Mouse (Mus musculus): ENCODE results near the gene Eng. TPM values are rescaled to one million over a fixed set of nuclear protein-coding genes. Genes with fewer than 3 reads are reported as not detected.

Eng gene
- 45.4 and 46.2 TPM in 2 replicates for polyA plus RNA-seq (2012; ENCODE audit: insufficient read depth, insufficient read length, missing spikeins)

- H3K4me1 ChIP-seq (ENCODE audit: control insufficient read depth, insufficient read depth, low read length) = peaks cover 12% of the 10 kb centered on the region
- peak within 1 kb of the TSS; percentile 68 for H3K4me3 ChIP-seq (ENCODE audit: insufficient read depth, low read length)
- TF ChIP-seq POLR2A (IDR thresholded peaks at IDR 0.05; ENCODE audit: borderline replicate concordance, low read depth, low read length) (no peak), CTCF (IDR thresholded peaks at IDR 0.05; ENCODE audit: low read depth, low read length) (no peak)
- H3K27ac ChIP-seq (ENCODE audit: insufficient read depth, low read depth, low read length) = peak within 1 kb of the TSS; percentile 59
Measured at GRCm38 (mm10) chr2:32646379-32647056, at the start of gene Eng. Eng (plus strand) TSS chr2:32646595.

- TF ChIP-seq POLR2A (IDR thresholded peaks at IDR 0.05; ENCODE audit: borderline replicate concordance, low read depth, low read length) (no peak), CTCF (IDR thresholded peaks at IDR 0.05; ENCODE audit: low read depth, low read length) (no peak)
Measured at GRCm38 (mm10) chr2:32596725-32597124, 49.7 kb upstream of the Eng start.

GRCm38 (mm10) chr2:32597248-32597647, 49.1 kb upstream of the Eng start:
- TF ChIP-seq CTCF (IDR thresholded peaks at IDR 0.05; ENCODE audit: low read depth, low read length) = no peak
- TF ChIP-seq POLR2A (IDR thresholded peaks at IDR 0.05; ENCODE audit: borderline replicate concordance, low read depth, low read length) = no peak
- Histone ChIP-seq H3K4me3 (ENCODE audit: insufficient read depth, low read length) (no peak overlapping the region), H3K27ac (ENCODE audit: insufficient read depth, low read depth, low read length) (no peak overlapping the region), H3K4me1 (ENCODE audit: control insufficient read depth, insufficient read depth, low read length) (peaks cover 6% of the 10 kb centered on the region)

More at GRCm38 (mm10) chr2:32596725-32597124, 49.7 kb upstream of the Eng start:
- Histone ChIP-seq H3K4me1 (ENCODE audit: control insufficient read depth, insufficient read depth, low read length) (peaks cover under 1% of the 10 kb centered on the region; the same call in 1 of the 2 replicates), H3K27ac (ENCODE audit: insufficient read depth, low read depth, low read length) (no peak overlapping the region), H3K4me3 (ENCODE audit: insufficient read depth, low read length) (no peak overlapping the region)

- H3K4me3 ChIP-seq (ENCODE audit: insufficient read depth, low read length) = no peak overlapping the region
- H3K27ac ChIP-seq (ENCODE audit: insufficient read depth, low read depth, low read length) = no peak overlapping the region
- no peak for TF ChIP-seq POLR2A (IDR thresholded peaks at IDR 0.05; ENCODE audit: borderline replicate concordance, low read depth, low read length)
- no peak for TF ChIP-seq CTCF (IDR thresholded peaks at IDR 0.05; ENCODE audit: low read depth, low read length)
- peaks cover 8% of the 10 kb centered on the region for H3K4me1 ChIP-seq (ENCODE audit: control insufficient read depth, insufficient read depth, low read length)
Measured at GRCm38 (mm10) chr2:32597699-32598098, 48.7 kb upstream of the Eng start.

GRCm38 (mm10) chr2:32598506-32598905, 47.9 kb upstream of the Eng start:
- Histone ChIP-seq H3K27ac (ENCODE audit: insufficient read depth, low read depth, low read length) (no peak overlapping the region), H3K4me3 (ENCODE audit: insufficient read depth, low read length) (no peak overlapping the region), H3K4me1 (ENCODE audit: control insufficient read depth, insufficient read depth, low read length) (peaks cover 8% of the 10 kb centered on the region)
- TF ChIP-seq POLR2A (IDR thresholded peaks at IDR 0.05; ENCODE audit: borderline replicate concordance, low read depth, low read length) (no peak), CTCF (IDR thresholded peaks at IDR 0.05; ENCODE audit: low read depth, low read length) (no peak)

GRCm38 (mm10) chr2:32599409-32599808, 47.0 kb upstream of the Eng start, which contains the start of gene St6galnac6:
St6galnac6 (plus strand) TSS chr2:32599709.
- H3K4me3 ChIP-seq (ENCODE audit: insufficient read depth, low read length) = no peak within 1 kb of the TSS
- peaks cover 8% of the 10 kb centered on the region for H3K4me1 ChIP-seq (ENCODE audit: control insufficient read depth, insufficient read depth, low read length)
- no peak within 1 kb of the TSS for H3K27ac ChIP-seq (ENCODE audit: insufficient read depth, low read depth, low read length)
- TF ChIP-seq CTCF (IDR thresholded peaks at IDR 0.05; ENCODE audit: low read depth, low read length) (no peak), POLR2A (IDR thresholded peaks at IDR 0.05; ENCODE audit: borderline replicate concordance, low read depth, low read length) (no peak)

GRCm38 (mm10) chr2:32601417-32602065, 44.9 kb upstream of the Eng start:
- Histone ChIP-seq H3K4me3 (ENCODE audit: insufficient read depth, low read length) (no peak overlapping the region), H3K27ac (ENCODE audit: insufficient read depth, low read depth, low read length) (no peak overlapping the region), H3K4me1 (ENCODE audit: control insufficient read depth, insufficient read depth, low read length) (peaks cover 9% of the 10 kb centered on the region)
- TF ChIP-seq CTCF (IDR thresholded peaks at IDR 0.05; ENCODE audit: low read depth, low read length) (peak; percentile 46), POLR2A (IDR thresholded peaks at IDR 0.05; ENCODE audit: borderline replicate concordance, low read depth, low read length) (no peak)

GRCm38 (mm10) chr2:32602600-32603054, 43.8 kb upstream of the Eng start:
- peak overlapping the region; percentile 55 for H3K4me3 ChIP-seq (ENCODE audit: insufficient read depth, low read length)
- H3K4me1 ChIP-seq (ENCODE audit: control insufficient read depth, insufficient read depth, low read length) = peaks cover 10% of the 10 kb centered on the region
- H3K27ac ChIP-seq (ENCODE audit: insufficient read depth, low read depth, low read length) = 0 out of 2 replicates have a peak overlapping the region, but pooled peaks have one; percentile 33
- TF ChIP-seq CTCF (IDR thresholded peaks at IDR 0.05; ENCODE audit: low read depth, low read length) (peak; percentile 80), POLR2A (IDR thresholded peaks at IDR 0.05; ENCODE audit: borderline replicate concordance, low read depth, low read length) (no peak)

GRCm38 (mm10) chr2:32604631-32605030, 41.8 kb upstream of the Eng start:
- no peak overlapping the region for H3K27ac ChIP-seq (ENCODE audit: insufficient read depth, low read depth, low read length)
- peaks cover 16% of the 10 kb centered on the region for H3K4me1 ChIP-seq (ENCODE audit: control insufficient read depth, insufficient read depth, low read length)
- no peak overlapping the region for H3K4me3 ChIP-seq (ENCODE audit: insufficient read depth, low read length)
- no peak for TF ChIP-seq POLR2A (IDR thresholded peaks at IDR 0.05; ENCODE audit: borderline replicate concordance, low read depth, low read length)
- TF ChIP-seq CTCF (IDR thresholded peaks at IDR 0.05; ENCODE audit: low read depth, low read length) = no peak
